Mouse (Mus musculus) spleen, adult 2 months (tissue): ENCODE measurements around the gene Atg101.

Source experiments
- CTCF ChIP-seq: fragments of 200-500 bp; IDR thresholded peaks from 2 replicates; pipeline ENCODE4 v1.5.1; 2011; ENCODE audit warnings: mild to moderate bottlenecking, inconsistent platforms; ENCODE audit not compliant: insufficient read depth, insufficient read length, insufficient replicate concordance; ENCODE audit errors: extremely low read depth
- POLR2A ChIP-seq: fragments of 200-500 bp; IDR thresholded peaks from 2 replicates; pipeline ENCODE4 v1.6.1; 2011; ENCODE audit warnings: low read depth, low read length, inconsistent platforms

DNA sequence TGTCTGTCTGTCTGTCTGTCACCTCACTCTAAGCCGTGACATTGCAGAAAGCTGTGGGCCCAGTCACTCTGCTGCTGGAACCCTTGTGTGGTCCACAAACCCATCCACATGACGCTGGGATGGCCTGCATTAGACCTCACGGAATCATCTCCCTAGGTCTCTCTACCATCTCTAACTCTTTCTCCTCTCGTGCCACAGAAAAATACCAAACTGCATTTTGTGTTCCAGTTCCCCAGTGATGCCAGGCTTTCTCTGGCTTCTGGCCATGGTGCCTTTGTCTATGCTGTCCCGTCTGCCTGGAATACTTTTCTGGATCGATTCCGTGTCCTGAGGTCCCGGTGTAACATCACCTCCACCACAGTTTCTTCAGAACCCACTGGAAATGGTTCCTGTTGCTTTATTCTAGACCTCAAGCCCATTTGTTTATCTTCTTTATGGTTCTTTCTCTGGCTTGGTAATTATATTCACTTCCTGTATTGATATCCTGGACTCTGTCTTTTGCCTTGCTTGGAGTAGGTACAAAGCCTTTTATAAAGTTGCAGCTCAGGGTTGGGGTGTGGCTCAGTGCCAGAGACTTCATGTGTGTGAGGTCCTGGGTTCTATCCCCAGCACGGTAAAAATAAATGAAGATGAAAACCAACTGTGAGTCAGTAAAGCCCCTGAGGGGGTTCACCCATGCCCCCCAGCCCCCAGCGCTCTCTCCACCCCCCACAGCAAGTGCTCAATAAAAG is 49.3 kb upstream of the Atg101 start:
- TF ChIP-seq POLR2A (no peak), CTCF (no peak)
